Mouse (Mus musculus): ENCODE results near the gene Slc4a1.
"Not testable (repeated sequence)": the region's sequence is repeated elsewhere in the genome, so short reads cannot be mapped to it uniquely, and the experiment has no call there.

Gene Slc4a1

GRCm38 (mm10) chr11:102366103-102366502 lies at the start of gene Slc4a1:
TSS of gene Slc4a1 (minus strand) at chr11:102366203.
- not testable (repeated sequence) for DNase-seq

- DNase-seq: no peak
Observed at GRCm38 (mm10) chr11:102415034-102415802, 49.2 kb upstream of the Slc4a1 start.

- DNase-seq: peak; percentile 2
Observed at GRCm38 (mm10) chr11:102413059-102413458, 47.1 kb upstream of the Slc4a1 start.

- peak; percentile 97 for DNase-seq
Observed at GRCm38 (mm10) chr11:102411704-102412103, 45.7 kb upstream of the Slc4a1 start.

- no peak for DNase-seq
Observed at GRCm38 (mm10) chr11:102411061-102411460, 45.1 kb upstream of the Slc4a1 start.

- DNase-seq: not testable (repeated sequence)
Observed at GRCm38 (mm10) chr11:102410345-102410744, 44.3 kb upstream of the Slc4a1 start.

GRCm38 (mm10) chr11:102409795-102410330 lies 43.9 kb upstream of the Slc4a1 start:
- peak; percentile 32 for DNase-seq

- no peak for DNase-seq
Observed at GRCm38 (mm10) chr11:102408888-102409794, 43.1 kb upstream of the Slc4a1 start.

- peak; percentile 99 for DNase-seq
Observed at GRCm38 (mm10) chr11:102408344-102408876, 42.4 kb upstream of the Slc4a1 start.

- no peak for DNase-seq
Observed at GRCm38 (mm10) chr11:102407834-102408215, 41.8 kb upstream of the Slc4a1 start, which contains the start of gene Slc25a39. TSS of gene Slc25a39 (minus strand) at chr11:102407946.

GRCm38 (mm10) chr11:102406900-102407833 lies 41.2 kb upstream of the Slc4a1 start:
- peak; percentile 97 for DNase-seq

- peak; percentile 28 for DNase-seq
Observed at GRCm38 (mm10) chr11:102406401-102406800, 40.4 kb upstream of the Slc4a1 start.

GRCm38 (mm10) chr11:102405544-102406285 lies 39.7 kb upstream of the Slc4a1 start:
- DNase-seq: no peak

GRCm38 (mm10) chr11:102404161-102405010 lies 38.4 kb upstream of the Slc4a1 start:
- DNase-seq: peak; percentile 20

GRCm38 (mm10) chr11:102403657-102404056 lies 37.7 kb upstream of the Slc4a1 start:
- DNase-seq: no peak

GRCm38 (mm10) chr11:102401898-102402500 lies 36.0 kb upstream of the Slc4a1 start:
- DNase-seq: peak; percentile 10

- no peak for DNase-seq
Observed at GRCm38 (mm10) chr11:102400513-102401084, 34.6 kb upstream of the Slc4a1 start.

- DNase-seq: peak; percentile 50
Observed at GRCm38 (mm10) chr11:102399610-102400072, 33.6 kb upstream of the Slc4a1 start.

GRCm38 (mm10) chr11:102399107-102399506 lies 33.1 kb upstream of the Slc4a1 start:
- DNase-seq: no peak
